Mouse (Mus musculus): ENCODE measurements around the gene Ctps.

- TF ChIP-seq POLR2A (IDR thresholded peaks at IDR 0.05; ENCODE audit: insufficient read depth, low read length) (no peak), CTCF (IDR thresholded peaks at IDR 0.05; ENCODE audit: low read depth, low read length) (no peak), EP300 (IDR thresholded peaks at IDR 0.05; ENCODE audit: insufficient read depth, low read depth, low read length) (no peak)
Measured at GRCm38 (mm10) chr4:120580894-120581293, 10.8 kb upstream of the Ctps start.

Measured in ES-Bruce4 (cell line).